Mouse (Mus musculus) megakaryocyte, embryonic 14.5 days (primary cell): ENCODE data around the gene Dus3l.

ENCODE experiments used
- FLI1 ChIP-seq: IDR thresholded peaks from 2 replicates; pipeline ENCODE4 v1.6.1; 2012; ENCODE audit warnings: low read length, inconsistent platforms, mixed read lengths
- GATA1 ChIP-seq: IDR thresholded peaks from 3 replicates; pipeline ENCODE4 v1.6.1; 2012; ENCODE audit warnings: mixed read lengths, low read length, inconsistent platforms, borderline replicate concordance

DNA sequence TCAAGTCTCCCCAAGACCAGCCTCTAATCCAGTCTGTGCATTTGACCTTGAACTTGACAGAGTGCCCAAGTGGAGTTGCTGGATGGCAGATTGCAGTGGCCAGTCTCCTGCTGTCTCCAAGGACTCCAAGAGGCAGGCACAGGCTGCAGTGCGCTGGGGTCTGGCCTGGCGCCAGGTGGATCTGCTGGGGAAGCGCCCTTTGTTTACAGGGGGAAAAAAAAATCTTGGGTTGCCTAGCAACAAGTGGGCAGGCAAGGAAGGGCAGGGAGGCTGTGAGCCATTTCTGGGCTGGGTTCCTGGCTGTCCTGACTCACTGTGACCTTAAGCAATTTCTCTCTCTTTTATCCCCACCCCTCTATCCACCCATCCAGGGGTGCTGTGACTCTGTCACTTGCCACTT, 45.7 kb downstream of the Dus3l start:
- TF ChIP-seq GATA1, result no peak
- TF ChIP-seq FLI1, result no peak
